Mouse (Mus musculus): ENCODE data around the gene Dync2h1.

GRCm38 (mm10) chr9:7184897-7185291, 648 bp upstream of the Dync2h1 start:
- TF ChIP-seq GATA1 (IDR thresholded peaks at IDR 0.05; ENCODE audit: low read length), result no peak
- TF ChIP-seq TAL1 (IDR thresholded peaks at IDR 0.05; ENCODE audit: low read length), result no peak
